Mouse (Mus musculus): ENCODE results near the gene Ddx41. TPM values are rescaled to one million over a fixed set of nuclear protein-coding genes. Genes with fewer than 3 reads are reported as not detected.

The Ddx41 gene
- polyA plus RNA-seq, 1 experiment from 2014 or later = 68.4 TPM

DNA sequence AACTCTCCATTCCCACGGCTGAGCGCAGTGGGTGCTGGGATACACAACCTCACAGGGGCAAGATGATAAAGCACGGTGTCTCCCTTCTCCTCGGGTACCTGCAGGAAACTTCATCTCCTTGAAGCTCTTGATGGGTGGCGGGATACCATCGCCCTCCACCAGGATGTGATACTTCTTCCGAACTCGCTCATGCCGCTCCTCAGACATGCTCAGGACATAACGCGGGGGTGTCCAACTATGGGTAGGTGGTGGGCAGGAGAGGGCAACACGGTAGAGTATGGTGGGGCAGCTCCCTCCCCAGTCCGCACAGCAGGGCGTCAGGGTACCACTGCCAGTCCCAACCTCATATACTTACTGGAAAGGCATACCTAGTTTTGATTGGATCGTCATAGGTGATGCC lies 1.3 kb downstream of the Ddx41 start:
- ATAC-seq (replicated peaks) = no peak
- 93% methylated on average over 15 of the region's 15 CpGs for WGBS

DNA sequence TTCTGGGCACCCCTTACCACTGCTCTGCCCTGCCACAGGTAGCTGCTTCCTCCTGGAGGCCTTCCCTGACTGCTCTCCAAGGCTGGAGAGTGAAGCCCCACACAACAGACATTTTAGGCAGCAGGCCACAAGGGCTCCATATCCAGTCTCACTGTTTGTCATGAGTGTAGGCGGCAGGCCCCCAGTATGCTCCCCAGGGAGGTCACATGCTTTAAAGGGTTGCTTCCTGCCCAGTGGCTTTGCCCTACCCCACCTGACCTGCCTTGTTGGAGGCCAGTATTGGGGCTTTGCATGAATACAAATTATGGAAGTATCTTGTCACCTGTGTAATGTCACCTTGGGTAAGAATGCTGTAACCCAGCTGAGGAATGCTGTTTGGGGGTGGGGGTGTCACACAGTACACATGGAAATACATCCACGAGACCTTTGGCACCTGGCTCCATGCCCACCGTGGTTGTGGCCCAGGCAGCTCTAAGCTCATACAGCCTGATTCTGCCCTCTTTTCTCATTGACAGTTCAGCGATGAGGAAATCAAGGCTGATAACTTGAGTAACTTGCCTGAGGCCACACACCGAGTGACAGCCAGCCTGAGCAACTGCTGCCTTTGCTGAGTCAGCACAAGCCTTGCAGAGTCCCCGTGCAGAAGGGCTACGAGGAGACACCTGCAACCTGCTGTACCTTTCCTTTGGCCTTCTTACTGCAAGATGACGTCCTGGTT lies 7.1 kb downstream of the Ddx41 start, which contains the start of gene Dok3:
TSS of gene Dok3 (minus strand) at position 99 of the 718 bp plus-strand sequence.
- peaks cover 50% of the 10 kb centered on the region for H3K36me3 ChIP-seq
- H3K27me3 ChIP-seq = no peaks in the 10 kb centered on the region
- WGBS = 83% methylated on average over 8 of the region's 8 CpGs
- H3K9me3 ChIP-seq = no peaks in the 10 kb centered on the region
- no peak within 1 kb of the TSS for H3K4me3 ChIP-seq
- H3K9ac ChIP-seq (replicated peaks) = no peak within 1 kb of the TSS
- no peak within 1 kb of the TSS for H3K4me2 ChIP-seq (replicated peaks)
- H3K27ac ChIP-seq (replicated peaks) = no peak within 1 kb of the TSS
- no peak for ATAC-seq (replicated peaks)
- 0 out of 2 replicates have a peak, but pooled peaks cover 3% of the 10 kb centered on the region for H3K4me1 ChIP-seq

More for the DNA sequence above, 1.3 kb downstream of the Ddx41 start:
- Histone ChIP-seq H3K36me3 (peaks cover 73% of the 10 kb centered on the region), H3K4me3 (peak overlapping the region; percentile 99), H3K4me1 (peaks cover 22% of the 10 kb centered on the region), H3K4me2 (replicated peaks) (peak overlapping the region; percentile 94), H3K27me3 (no peaks in the 10 kb centered on the region), H3K27ac (replicated peaks) (no peak overlapping the region), H3K9me3 (no peaks in the 10 kb centered on the region), H3K9ac (replicated peaks) (peak overlapping the region; percentile 91; the same call in 1 of the 2 replicates)

DNA sequence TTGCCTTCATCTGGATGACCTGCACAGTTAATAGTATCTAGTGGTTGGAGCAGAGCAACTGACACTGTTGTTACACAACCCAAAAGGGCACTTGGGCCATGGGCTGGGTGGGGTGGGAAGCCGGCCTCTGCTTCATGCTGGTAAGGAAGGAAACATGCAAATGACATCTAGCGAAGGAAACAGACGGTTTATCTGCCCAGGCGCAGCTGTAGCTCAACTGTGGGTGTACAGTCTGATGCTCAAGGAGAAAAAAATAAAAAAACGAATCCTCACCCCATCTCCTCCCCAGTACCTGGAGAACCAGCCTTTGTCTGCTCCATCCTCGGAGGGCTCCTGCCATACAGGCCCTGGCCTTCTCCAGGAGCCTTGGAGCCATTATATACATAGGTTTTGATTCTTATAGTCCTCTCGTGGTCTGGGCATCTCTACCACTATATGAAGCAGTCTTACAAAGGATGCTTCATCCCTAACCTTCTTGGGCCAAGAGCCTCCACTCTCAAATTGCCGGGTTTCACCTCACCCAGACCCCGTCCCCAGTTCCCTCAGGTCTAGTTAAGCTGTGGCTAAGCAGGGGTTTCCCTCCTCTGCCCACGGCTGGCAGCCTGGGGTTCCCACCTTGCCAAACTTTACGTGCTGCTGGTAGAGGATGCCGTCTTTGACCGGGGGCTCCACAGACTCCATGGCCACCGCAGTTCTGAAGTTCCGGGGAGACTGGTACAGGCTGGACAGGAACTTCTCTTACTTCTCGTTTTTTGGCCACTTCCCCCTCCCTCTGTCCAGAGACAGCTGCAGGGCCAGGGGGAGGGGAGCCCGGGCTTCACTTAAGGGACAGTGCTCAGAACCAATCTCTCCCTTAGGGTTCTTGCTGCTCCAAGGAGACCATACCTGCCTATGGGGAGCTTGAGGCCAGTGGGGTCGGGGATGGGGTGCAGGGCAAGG lies 8.4 kb downstream of the Ddx41 start:
- Histone ChIP-seq H3K9me3 (no peaks in the 10 kb centered on the region), H3K9ac (replicated peaks) (no peak overlapping the region), H3K27me3 (no peaks in the 10 kb centered on the region), H3K4me3 (no peak overlapping the region), H3K4me2 (replicated peaks) (no peak overlapping the region), H3K4me1 (no peaks in the 10 kb centered on the region), H3K36me3 (peaks cover 37% of the 10 kb centered on the region), H3K27ac (replicated peaks) (no peak overlapping the region)
- 82% methylated on average over 18 of the region's 18 CpGs for WGBS
- no peak for ATAC-seq (replicated peaks)

DNA sequence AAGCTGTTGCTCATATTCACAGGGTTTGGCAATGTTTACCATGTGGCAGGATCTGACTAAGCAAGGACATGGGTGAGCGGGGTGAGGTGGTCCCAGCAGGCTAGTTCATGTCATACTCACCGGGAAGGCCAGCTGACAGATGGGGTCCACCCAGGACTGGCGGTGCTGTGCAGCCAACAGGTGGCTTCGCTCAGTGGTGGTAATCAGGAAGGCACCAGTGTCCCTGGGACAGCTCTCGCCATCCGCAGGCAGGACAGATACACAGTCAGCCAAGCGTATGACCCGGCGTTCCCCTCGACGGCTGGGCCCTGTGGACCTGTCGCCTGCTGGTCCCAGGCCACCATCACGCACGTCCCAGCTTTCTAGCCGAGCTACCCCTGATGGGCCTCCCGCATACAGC lies 9.2 kb downstream of the Ddx41 start:
- H3K4me1 ChIP-seq = no peaks in the 10 kb centered on the region
- H3K27ac ChIP-seq (replicated peaks) = no peak overlapping the region
- no peak overlapping the region for H3K4me2 ChIP-seq (replicated peaks)
- no peaks in the 10 kb centered on the region for H3K9me3 ChIP-seq
- H3K36me3 ChIP-seq = peaks cover 29% of the 10 kb centered on the region
- H3K27me3 ChIP-seq = no peaks in the 10 kb centered on the region
- WGBS = 88% methylated on average over 16 of the region's 16 CpGs
- H3K9ac ChIP-seq (replicated peaks) = no peak overlapping the region
- ATAC-seq (replicated peaks) = no peak
- no peak overlapping the region for H3K4me3 ChIP-seq

DNA sequence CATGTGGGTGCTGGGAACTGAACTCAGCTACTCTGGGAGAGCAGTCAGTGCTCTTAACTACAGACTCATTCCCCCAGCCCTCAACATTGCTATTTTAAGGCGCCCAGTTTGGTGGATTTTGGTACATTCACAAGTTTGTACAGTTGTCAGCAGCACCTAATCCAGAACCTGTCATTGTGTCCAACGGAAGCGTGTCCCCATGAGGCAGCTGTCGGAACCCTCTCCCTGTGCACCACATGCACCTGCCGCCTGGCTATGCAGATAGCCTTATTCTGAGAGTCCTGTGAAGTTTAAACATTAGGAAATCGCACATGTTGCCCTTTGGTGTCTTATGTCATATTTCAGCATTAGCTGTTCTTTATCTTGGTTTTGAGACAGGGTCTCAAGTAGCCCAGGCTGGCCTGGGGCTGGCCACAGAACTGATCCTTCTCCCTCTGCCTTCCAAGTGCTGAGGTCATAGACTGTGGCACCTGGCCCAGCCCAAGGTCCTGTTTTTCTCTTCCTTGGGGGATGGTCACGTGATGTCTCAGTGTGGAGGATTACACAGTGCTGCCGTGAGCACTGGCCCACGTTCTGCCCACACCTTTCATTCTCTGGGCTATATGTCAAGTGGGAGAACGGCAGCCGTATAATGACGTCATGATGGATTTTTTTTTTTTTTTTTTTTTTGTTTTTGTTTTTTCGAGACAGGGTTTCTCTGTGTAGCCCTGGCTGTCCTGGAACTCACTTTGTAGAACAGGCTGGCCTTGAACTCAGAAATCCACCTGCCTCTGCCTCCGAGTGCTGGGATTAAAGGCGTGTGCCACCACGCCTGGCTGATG lies 10.5 kb downstream of the Ddx41 start:
- Histone ChIP-seq H3K9me3 (no peaks in the 10 kb centered on the region), H3K27me3 (no peaks in the 10 kb centered on the region), H3K36me3 (peaks cover 16% of the 10 kb centered on the region), H3K27ac (replicated peaks) (no peak overlapping the region), H3K4me1 (no peaks in the 10 kb centered on the region), H3K4me3 (no peak overlapping the region), H3K9ac (replicated peaks) (no peak overlapping the region), H3K4me2 (replicated peaks) (no peak overlapping the region)
- WGBS = 83% methylated on average over 16 of the region's 16 CpGs
- ATAC-seq (replicated peaks) = no peak

DNA sequence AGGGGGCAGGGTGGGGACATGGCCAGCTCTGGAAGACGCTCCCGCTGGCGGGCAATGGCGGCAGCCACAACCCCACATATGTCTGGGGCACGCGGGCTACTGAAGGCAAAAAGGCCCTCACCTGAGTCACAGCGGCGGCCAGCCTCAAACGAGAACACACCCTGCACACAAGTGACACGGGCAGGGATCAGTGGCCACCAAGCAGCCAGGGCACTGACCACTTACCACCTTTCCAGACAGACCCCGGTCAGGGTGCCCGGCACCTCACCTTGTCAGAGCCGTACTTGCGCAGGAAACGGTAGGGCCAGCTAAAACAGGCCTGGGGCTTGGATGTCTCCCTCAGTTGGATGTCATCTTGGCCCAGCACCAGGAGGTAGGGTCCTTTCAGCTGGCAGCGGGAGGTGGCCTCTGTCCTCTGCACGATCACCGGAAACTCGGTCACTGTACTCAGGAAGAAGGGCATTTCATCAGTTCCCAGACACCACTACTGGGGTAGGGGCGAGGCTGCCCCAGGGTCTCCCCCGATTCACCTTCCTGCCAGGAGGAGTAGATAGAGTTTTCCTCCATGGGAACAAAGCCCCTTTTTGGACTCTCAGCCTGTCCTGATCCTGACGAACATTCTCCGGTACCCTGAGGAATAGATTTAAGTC lies 12.4 kb downstream of the Ddx41 start:
- no peak overlapping the region for H3K4me2 ChIP-seq (replicated peaks)
- WGBS = 88% methylated on average over 23 of the region's 23 CpGs

DNA sequence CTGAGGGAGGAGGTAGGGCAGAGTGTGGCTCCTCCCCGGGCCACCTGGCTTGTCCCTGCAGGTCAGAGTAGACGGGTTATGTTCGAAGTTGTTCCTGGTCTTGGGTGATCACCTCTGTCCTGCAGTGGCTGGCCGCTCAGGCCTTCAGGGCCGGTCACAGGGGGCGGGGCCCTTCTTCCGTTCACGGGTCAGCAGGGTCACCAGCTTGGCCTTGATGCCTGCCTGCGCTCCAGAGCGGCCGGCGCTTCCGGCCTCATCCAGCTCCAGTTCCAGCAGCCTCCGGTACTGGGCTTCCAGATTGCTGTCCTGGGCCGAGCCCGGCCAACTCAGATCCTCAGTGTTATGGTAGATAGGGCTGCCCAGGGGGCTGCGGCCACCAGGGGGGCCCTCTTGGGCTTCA lies 13.2 kb downstream of the Ddx41 start:
- no peak overlapping the region for H3K27ac ChIP-seq (replicated peaks)
- H3K9ac ChIP-seq (replicated peaks) = no peak overlapping the region
- ATAC-seq (replicated peaks) = no peak
- no peak overlapping the region for H3K4me2 ChIP-seq (replicated peaks)
- no peaks in the 10 kb centered on the region for H3K4me1 ChIP-seq
- no peaks in the 10 kb centered on the region; the same call in 1 of the 2 replicates for H3K27me3 ChIP-seq
- WGBS = 81% methylated on average over 17 of the region's 17 CpGs
- H3K4me3 ChIP-seq = no peak overlapping the region
- H3K9me3 ChIP-seq = no peaks in the 10 kb centered on the region
- no peaks in the 10 kb centered on the region for H3K36me3 ChIP-seq

More for the DNA sequence above, 12.4 kb downstream of the Ddx41 start:
- Histone ChIP-seq H3K9me3 (no peaks in the 10 kb centered on the region), H3K4me3 (no peak overlapping the region), H3K27me3 (no peaks in the 10 kb centered on the region; the same call in 1 of the 2 replicates), H3K4me1 (no peaks in the 10 kb centered on the region), H3K9ac (replicated peaks) (no peak overlapping the region), H3K27ac (replicated peaks) (no peak overlapping the region), H3K36me3 (peaks cover 2% of the 10 kb centered on the region; the same call in 1 of the 2 replicates)
- ATAC-seq (replicated peaks) = no peak

DNA sequence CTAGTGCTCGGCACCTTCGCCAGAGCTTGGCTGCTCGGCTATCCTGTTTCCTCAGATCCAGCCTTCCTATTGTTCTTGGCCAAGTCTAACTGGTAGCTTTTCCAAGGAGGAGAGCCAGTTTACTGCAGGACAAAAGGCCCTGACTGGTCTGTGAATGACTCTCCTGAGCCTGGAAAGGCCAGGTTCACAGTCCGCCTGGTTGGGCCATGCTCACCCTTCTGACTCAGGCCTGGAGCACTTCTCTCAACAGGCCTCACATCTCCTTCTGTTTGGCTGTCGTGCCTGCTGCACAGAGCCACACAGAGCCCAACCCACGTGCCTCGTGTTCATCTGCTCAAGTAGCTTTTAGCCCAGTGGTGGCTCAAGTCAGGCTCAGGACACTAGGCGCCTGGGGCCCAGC lies 13.7 kb downstream of the Ddx41 start:
- Histone ChIP-seq H3K27me3 (no peaks in the 10 kb centered on the region; the same call in 1 of the 2 replicates), H3K9ac (replicated peaks) (no peak overlapping the region), H3K36me3 (no peaks in the 10 kb centered on the region), H3K4me1 (no peaks in the 10 kb centered on the region), H3K27ac (replicated peaks) (no peak overlapping the region), H3K9me3 (no peaks in the 10 kb centered on the region), H3K4me3 (no peak overlapping the region), H3K4me2 (replicated peaks) (no peak overlapping the region)
- WGBS = 65% methylated on average over 8 of the region's 8 CpGs
- ATAC-seq (replicated peaks) = no peak

DNA sequence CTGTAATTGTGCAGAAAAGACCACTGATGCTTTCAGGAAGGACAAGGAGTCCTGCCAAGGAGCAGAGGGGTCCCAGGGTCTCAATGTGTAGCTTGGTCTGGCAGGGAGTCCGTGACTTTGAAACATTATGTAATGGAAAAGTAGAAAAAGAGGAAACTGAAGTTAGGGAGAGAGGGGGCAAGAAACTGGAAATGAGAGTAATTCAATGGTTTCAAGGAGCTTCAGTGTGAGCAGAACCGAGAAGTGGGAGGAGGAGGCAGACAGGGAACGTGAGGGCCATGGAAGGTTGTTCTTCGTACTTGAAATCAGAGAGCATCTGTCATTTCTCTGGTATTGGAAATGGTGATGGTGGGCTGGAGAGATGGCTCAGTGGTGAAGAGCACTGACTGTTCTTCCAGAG lies 16.9 kb downstream of the Ddx41 start:
- Histone ChIP-seq H3K27me3 (no peaks in the 10 kb centered on the region; the same call in 1 of the 2 replicates), H3K4me3 (no peak overlapping the region), H3K9ac (replicated peaks) (no peak overlapping the region), H3K4me2 (replicated peaks) (no peak overlapping the region), H3K9me3 (no peaks in the 10 kb centered on the region), H3K36me3 (no peaks in the 10 kb centered on the region), H3K4me1 (no peaks in the 10 kb centered on the region), H3K27ac (replicated peaks) (no peak overlapping the region)
- ATAC-seq (replicated peaks) = no peak
- 76% methylated on average over 4 of the region's 4 CpGs for WGBS

DNA sequence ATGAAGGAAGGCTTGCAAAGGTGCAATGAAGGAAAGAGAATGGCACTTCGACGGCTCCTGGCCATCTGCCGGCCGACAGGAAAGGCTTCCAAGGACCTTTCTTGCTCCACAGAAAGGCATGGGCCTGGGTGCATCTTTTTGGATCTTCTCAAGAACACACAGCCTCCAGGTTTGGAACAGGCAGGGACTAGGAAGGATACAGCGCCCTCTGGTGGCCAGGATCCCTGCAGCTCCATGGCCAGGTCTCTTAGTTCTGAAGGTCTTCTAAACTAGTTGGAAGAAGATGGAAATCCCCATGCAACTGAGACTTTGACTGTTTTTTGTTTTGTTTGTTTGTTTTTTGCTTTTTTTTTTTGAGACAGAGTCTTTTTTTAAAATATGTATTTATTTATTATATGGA lies 19.5 kb downstream of the Ddx41 start:
- 4% methylated on average over 5 of the region's 5 CpGs for WGBS
- Histone ChIP-seq H3K27me3 (no peaks in the 10 kb centered on the region; the same call in 1 of the 2 replicates), H3K4me2 (replicated peaks) (no peak overlapping the region), H3K9ac (replicated peaks) (no peak overlapping the region), H3K4me1 (peaks cover 13% of the 10 kb centered on the region), H3K9me3 (no peaks in the 10 kb centered on the region), H3K4me3 (no peak overlapping the region), H3K36me3 (no peaks in the 10 kb centered on the region), H3K27ac (replicated peaks) (no peak overlapping the region)
- no peak for ATAC-seq (replicated peaks)

DNA sequence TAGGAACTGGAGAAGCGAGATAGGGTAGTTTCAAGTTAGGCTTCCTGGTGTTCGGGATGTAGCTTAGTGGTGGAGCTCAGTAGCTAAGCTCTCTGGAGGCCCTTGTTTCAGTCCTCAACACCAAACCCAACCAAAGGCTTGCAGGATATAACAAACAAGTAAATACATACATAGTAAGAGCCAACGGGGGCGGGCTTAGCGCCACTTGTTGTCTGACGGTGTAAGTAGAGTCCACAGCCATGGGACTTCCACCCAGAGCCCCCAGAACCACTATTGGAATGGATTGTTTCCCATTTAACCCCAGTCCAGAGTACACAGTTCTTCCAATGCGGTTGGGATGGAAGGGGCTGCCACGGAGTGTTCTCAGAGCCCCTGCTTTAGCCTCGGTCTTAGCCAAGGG lies 22.6 kb downstream of the Ddx41 start:
- Histone ChIP-seq H3K27me3 (no peaks in the 10 kb centered on the region), H3K4me2 (replicated peaks) (peak overlapping the region; percentile 91), H3K4me3 (peak overlapping the region; percentile 72), H3K36me3 (no peaks in the 10 kb centered on the region), H3K4me1 (peaks cover 33% of the 10 kb centered on the region), H3K9me3 (no peaks in the 10 kb centered on the region), H3K9ac (replicated peaks) (0 out of 2 replicates have a peak overlapping the region, but pooled peaks have one; percentile 86), H3K27ac (replicated peaks) (0 out of 2 replicates have a peak overlapping the region, but pooled peaks have one; percentile 82)
- 36% methylated on average over 9 of the region's 9 CpGs for WGBS
- no peak; the same call in 1 of the 2 replicates for ATAC-seq (replicated peaks)
